Mouse (Mus musculus): ENCODE results near the gene Farp1. TPM values are rescaled to one million over a fixed set of nuclear protein-coding genes. Genes with fewer than 3 reads are reported as not detected.
A peak's percentile ranks its signal among the peaks of the same experiment; 100 is the strongest.
"Not testable (repeated sequence)": the region's sequence is repeated elsewhere in the genome, so short reads cannot be mapped to it uniquely, and the experiment has no call there.

Gene Farp1
- total RNA-seq, 1 experiment from 2014 or later: 21.1 TPM

GRCm38 (mm10) chr14:121103459-121103858 is 68.5 kb downstream of the Farp1 start:
- DNase-seq: no peak

- peak; percentile 26 for DNase-seq
Measured at GRCm38 (mm10) chr14:121104760-121105329, 69.8 kb downstream of the Farp1 start.

GRCm38 (mm10) chr14:121106906-121107305 is 71.9 kb downstream of the Farp1 start:
- no peak for DNase-seq

- DNase-seq: no peak
Measured at GRCm38 (mm10) chr14:121107707-121108285, 72.8 kb downstream of the Farp1 start.

- peak; percentile 42 for DNase-seq
Measured at GRCm38 (mm10) chr14:121108439-121109115, 73.6 kb downstream of the Farp1 start.

GRCm38 (mm10) chr14:121109116-121109504 is 74.1 kb downstream of the Farp1 start:
- DNase-seq: peak; percentile 31

- DNase-seq: no peak
Measured at GRCm38 (mm10) chr14:121110492-121111267, 75.7 kb downstream of the Farp1 start.

- DNase-seq: no peak
Measured at GRCm38 (mm10) chr14:121112061-121112460, 77.1 kb downstream of the Farp1 start.

- DNase-seq: no peak
Measured at GRCm38 (mm10) chr14:121113785-121114184, 78.8 kb downstream of the Farp1 start.

- DNase-seq: no peak
Measured at GRCm38 (mm10) chr14:121116696-121117095, 81.7 kb downstream of the Farp1 start.

GRCm38 (mm10) chr14:121118860-121119259 is 83.9 kb downstream of the Farp1 start:
- peak; percentile 18 for DNase-seq

GRCm38 (mm10) chr14:121121664-121122063 is 86.7 kb downstream of the Farp1 start:
- no peak for DNase-seq

- no peak for DNase-seq
Measured at GRCm38 (mm10) chr14:121122852-121123251, 87.9 kb downstream of the Farp1 start.

- DNase-seq: no peak
Measured at GRCm38 (mm10) chr14:121124409-121125010, 89.5 kb downstream of the Farp1 start.

GRCm38 (mm10) chr14:121125651-121126050 is 90.7 kb downstream of the Farp1 start:
- no peak for DNase-seq

- DNase-seq: no peak
Measured at GRCm38 (mm10) chr14:121126291-121126690, 91.3 kb downstream of the Farp1 start.

- peak; percentile 21 for DNase-seq
Measured at GRCm38 (mm10) chr14:121128858-121129800, 94.1 kb downstream of the Farp1 start.

GRCm38 (mm10) chr14:121130351-121130750 is 95.4 kb downstream of the Farp1 start:
- DNase-seq: not testable (repeated sequence)

GRCm38 (mm10) chr14:121134414-121134813 is 99.4 kb downstream of the Farp1 start:
- DNase-seq: no peak

- DNase-seq: no peak
Measured at GRCm38 (mm10) chr14:121143831-121144455, 108.9 kb downstream of the Farp1 start.

GRCm38 (mm10) chr14:121144496-121144895 is 109.5 kb downstream of the Farp1 start:
- no peak for DNase-seq

Measured in adrenal gland, postnatal 14 days (tissue).